Mouse (Mus musculus) embryonic facial prominence, embryonic 15.5 days (tissue): Measurements from ENCODE around the gene Brinp2. TPM values are rescaled to one million over a fixed set of nuclear protein-coding genes. Genes with fewer than 3 reads are reported as not detected.

Experiments used
- ATAC-seq: fragments of 200-750 bp; cut with Nextera tagmentation; 2 replicates; pipeline ENCODE4 v1.8.0; 2017; ENCODE audit warnings: low read depth, moderate TSS enrichment; ENCODE audit not compliant: insufficient number of reproducible peaks, low FRiP score, low TSS enrichment
- H3K27ac ChIP-seq: fragments of 300-500 bp; sonication (generic); replicated peaks from 2 replicates; pipeline ENCODE4 v1.5.1; 2015; ENCODE audit warnings: mild to moderate bottlenecking, inconsistent platforms
- H3K27me3 ChIP-seq: fragments of 300-500 bp; sonication (generic); 2 replicates; pipeline ENCODE4 v1.6.1; 2015; ENCODE audit warnings: inconsistent platforms
- H3K36me3 ChIP-seq: fragments of 300-500 bp; sonication (generic); 2 replicates; pipeline ENCODE4 v1.6.1; 2015; ENCODE audit warnings: mild to moderate bottlenecking, inconsistent platforms
- H3K4me1 ChIP-seq: fragments of 300-500 bp; sonication (generic); 2 replicates; pipeline ENCODE4 v1.6.1; 2015; ENCODE audit warnings: inconsistent platforms
- H3K4me2 ChIP-seq: fragments of 300-500 bp; sonication (generic); replicated peaks from 2 replicates; pipeline ENCODE4 v1.6.1; 2015; ENCODE audit warnings: mild to moderate bottlenecking, inconsistent platforms
- H3K4me3 ChIP-seq: fragments of 300-500 bp; sonication (generic); replicated peaks from 2 replicates; pipeline ENCODE4 v1.5.1; 2015; ENCODE audit warnings: mild to moderate bottlenecking, inconsistent platforms
- H3K9ac ChIP-seq: fragments of 300-500 bp; sonication (generic); 2 replicates; pipeline ENCODE4 v1.6.1; 2015; ENCODE audit warnings: inconsistent platforms
- H3K9me3 ChIP-seq: fragments of 300-500 bp; sonication (generic); replicated peaks from 2 replicates; pipeline ENCODE4 v1.6.1; 2016; ENCODE audit warnings: inconsistent platforms
- WGBS: fragments of 180-500 bp; shearing (Covaris S2); methylation state at CpG from one replicate; pipeline ENCODE4 v1.1.7; 2015; 5-methylcytosine and 5-hydroxymethylcytosine counted together
- polyA plus RNA-seq: library from polyadenylated mRNA; unstranded; fragments of >200 nt; fragmentation: Nextera tagmentation; extraction: Ambion mirVana; gene quantifications from 2 replicates; pipeline ENCODE4 v1.2.1, GENCODE M21; 2015

The Brinp2 gene
- polyA plus RNA-seq, 1 experiment from 2014 or later = 1.9 TPM

GRCm38 (mm10) chr1:158246476-158247153 is 109.5 kb downstream of the Brinp2 start:
- H3K36me3 ChIP-seq = no peaks in the 10 kb centered on the region
- H3K9ac ChIP-seq = no peak overlapping the region
- H3K4me2 ChIP-seq = no peak overlapping the region
- no peaks in the 10 kb centered on the region for H3K9me3 ChIP-seq
- no peak overlapping the region for H3K27ac ChIP-seq
- H3K4me3 ChIP-seq = no peak overlapping the region
- ATAC-seq = no peak
- H3K27me3 ChIP-seq = no peaks in the 10 kb centered on the region
- WGBS = 92% methylated on average over 14 of the region's 14 CpGs
- no peaks in the 10 kb centered on the region for H3K4me1 ChIP-seq

DNA sequence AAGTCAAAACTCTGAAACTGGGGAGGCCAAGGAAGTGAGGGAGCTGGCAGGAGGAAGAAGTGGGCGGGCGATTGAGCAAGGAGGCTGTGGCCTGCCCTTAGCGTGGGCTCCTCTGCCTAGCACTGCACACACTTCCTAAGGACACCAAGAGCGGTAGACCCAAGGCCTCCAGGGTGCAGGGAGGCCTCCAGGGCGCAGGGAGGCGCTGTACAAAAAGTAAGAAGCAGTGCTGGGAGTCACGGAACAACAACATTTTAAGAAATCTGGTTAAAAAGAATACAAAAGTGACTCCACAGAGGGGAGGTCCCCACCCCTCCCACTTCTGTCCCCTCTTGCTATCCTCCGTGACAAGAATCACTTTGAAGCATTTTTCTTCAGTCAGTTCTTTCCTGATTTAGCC is 110.6 kb downstream of the Brinp2 start:
- Histone ChIP-seq H3K4me1 (no peaks in the 10 kb centered on the region), H3K9ac (no peak overlapping the region), H3K4me3 (no peak overlapping the region), H3K9me3 (no peaks in the 10 kb centered on the region), H3K36me3 (no peaks in the 10 kb centered on the region), H3K27me3 (no peaks in the 10 kb centered on the region), H3K4me2 (no peak overlapping the region), H3K27ac (no peak overlapping the region)
- no peak for ATAC-seq
- 80% methylated on average over 8 of the region's 8 CpGs for WGBS

- no peaks in the 10 kb centered on the region for H3K9me3 ChIP-seq
- H3K36me3 ChIP-seq = no peaks in the 10 kb centered on the region
- no peak overlapping the region for H3K4me3 ChIP-seq
- H3K27me3 ChIP-seq = no peaks in the 10 kb centered on the region
- H3K27ac ChIP-seq = no peak overlapping the region
- no peaks in the 10 kb centered on the region for H3K4me1 ChIP-seq
- no peak for ATAC-seq
- no peak overlapping the region for H3K4me2 ChIP-seq
- 91% methylated on average over 3 of the region's 3 CpGs for WGBS
- H3K9ac ChIP-seq = no peak overlapping the region
These were observed 112.1 kb downstream of the Brinp2 start for GRCm38 (mm10) chr1:158244016-158244415.

- no peak for ATAC-seq
- 74% methylated on average over 2 of the region's 2 CpGs for WGBS
These were observed 114.1 kb downstream of the Brinp2 start for GRCm38 (mm10) chr1:158241848-158242556.

GRCm38 (mm10) chr1:158239841-158240240 is 116.3 kb downstream of the Brinp2 start:
- Histone ChIP-seq H3K4me3 (no peak overlapping the region), H3K9me3 (no peaks in the 10 kb centered on the region), H3K27me3 (no peaks in the 10 kb centered on the region), H3K27ac (no peak overlapping the region), H3K9ac (no peak overlapping the region), H3K4me1 (no peaks in the 10 kb centered on the region), H3K4me2 (no peak overlapping the region), H3K36me3 (no peaks in the 10 kb centered on the region)
- 83% methylated on average over 2 of the region's 2 CpGs for WGBS
- no peak for ATAC-seq

More at GRCm38 (mm10) chr1:158241848-158242556, 114.1 kb downstream of the Brinp2 start:
- H3K9me3 ChIP-seq = no peaks in the 10 kb centered on the region
- no peak overlapping the region for H3K4me2 ChIP-seq
- no peaks in the 10 kb centered on the region for H3K4me1 ChIP-seq
- no peaks in the 10 kb centered on the region for H3K27me3 ChIP-seq
- H3K36me3 ChIP-seq = no peaks in the 10 kb centered on the region
- no peak overlapping the region for H3K9ac ChIP-seq
- H3K27ac ChIP-seq = no peak overlapping the region
- H3K4me3 ChIP-seq = no peak overlapping the region

- no peaks in the 10 kb centered on the region for H3K4me1 ChIP-seq
- H3K27ac ChIP-seq = no peak overlapping the region
- no peak for ATAC-seq
- no peak overlapping the region for H3K9ac ChIP-seq
- no peak overlapping the region for H3K4me3 ChIP-seq
- H3K4me2 ChIP-seq = no peak overlapping the region
- H3K36me3 ChIP-seq = no peaks in the 10 kb centered on the region
- 51% methylated on average over 4 of the region's 4 CpGs for WGBS
- H3K9me3 ChIP-seq = no peaks in the 10 kb centered on the region
- H3K27me3 ChIP-seq = no peaks in the 10 kb centered on the region
These were observed 117.4 kb downstream of the Brinp2 start for GRCm38 (mm10) chr1:158238722-158239121.

GRCm38 (mm10) chr1:158228687-158229224 is 127.4 kb downstream of the Brinp2 start:
- no peaks in the 10 kb centered on the region for H3K36me3 ChIP-seq
- H3K4me2 ChIP-seq = no peak overlapping the region
- 88% methylated on average over 9 of the region's 9 CpGs for WGBS
- no peak overlapping the region for H3K4me3 ChIP-seq
- H3K9me3 ChIP-seq = no peaks in the 10 kb centered on the region
- no peak for ATAC-seq
- no peak overlapping the region for H3K9ac ChIP-seq
- H3K4me1 ChIP-seq = no peaks in the 10 kb centered on the region
- H3K27me3 ChIP-seq = no peaks in the 10 kb centered on the region
- H3K27ac ChIP-seq = no peak overlapping the region

- Histone ChIP-seq H3K4me1 (no peaks in the 10 kb centered on the region), H3K36me3 (no peaks in the 10 kb centered on the region), H3K4me2 (no peak overlapping the region), H3K9ac (no peak overlapping the region), H3K27ac (no peak overlapping the region), H3K9me3 (no peaks in the 10 kb centered on the region), H3K27me3 (no peaks in the 10 kb centered on the region), H3K4me3 (no peak overlapping the region)
- ATAC-seq = no peak
- 46% methylated on average over 2 of the region's 2 CpGs for WGBS
These were observed 128.9 kb downstream of the Brinp2 start for GRCm38 (mm10) chr1:158227239-158227638.

DNA sequence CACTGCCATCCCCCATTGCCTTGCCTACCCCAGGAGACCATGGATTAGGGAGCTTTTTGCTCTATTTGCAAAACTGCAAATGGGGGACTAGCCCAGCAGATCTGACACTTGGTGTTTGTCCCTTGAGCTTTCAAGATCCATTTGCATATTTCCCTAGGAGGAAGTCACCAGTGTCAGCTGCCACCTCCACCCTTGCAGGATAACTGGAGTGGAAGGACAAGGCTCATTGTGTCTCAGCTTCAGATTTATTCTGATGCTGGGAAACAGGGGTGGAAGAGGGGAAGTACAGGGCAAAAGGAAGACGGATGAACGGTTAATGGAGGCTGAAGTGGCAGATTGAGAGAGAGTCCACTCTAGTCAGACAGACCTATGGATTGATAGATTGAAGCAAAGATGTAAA is 129.4 kb downstream of the Brinp2 start:
- Histone ChIP-seq H3K9ac (no peak overlapping the region), H3K27me3 (no peaks in the 10 kb centered on the region), H3K27ac (no peak overlapping the region), H3K4me1 (no peaks in the 10 kb centered on the region), H3K36me3 (no peaks in the 10 kb centered on the region), H3K9me3 (no peaks in the 10 kb centered on the region), H3K4me3 (no peak overlapping the region), H3K4me2 (no peak overlapping the region)
- WGBS = 51% methylated on average over 2 of the region's 2 CpGs
- no peak for ATAC-seq

- no peak overlapping the region for H3K4me3 ChIP-seq
- no peaks in the 10 kb centered on the region for H3K9me3 ChIP-seq
- H3K9ac ChIP-seq = no peak overlapping the region
- H3K27ac ChIP-seq = no peak overlapping the region
- H3K36me3 ChIP-seq = no peaks in the 10 kb centered on the region
- ATAC-seq = no peak
- H3K4me1 ChIP-seq = no peaks in the 10 kb centered on the region
- WGBS = 30% methylated on average over 4 of the region's 4 CpGs
- no peaks in the 10 kb centered on the region for H3K27me3 ChIP-seq
- no peak overlapping the region for H3K4me2 ChIP-seq
These were observed 135.1 kb downstream of the Brinp2 start for GRCm38 (mm10) chr1:158221048-158221447.

- no peak for ATAC-seq
- no peaks in the 10 kb centered on the region for H3K27me3 ChIP-seq
- no peaks in the 10 kb centered on the region for H3K9me3 ChIP-seq
- H3K9ac ChIP-seq = no peak overlapping the region
- no peak overlapping the region for H3K4me2 ChIP-seq
- no peaks in the 10 kb centered on the region for H3K4me1 ChIP-seq
- H3K27ac ChIP-seq = no peak overlapping the region
- no peak overlapping the region for H3K4me3 ChIP-seq
- no peaks in the 10 kb centered on the region for H3K36me3 ChIP-seq
- 84% methylated on average over 4 of the region's 4 CpGs for WGBS
These were observed 136.0 kb downstream of the Brinp2 start for GRCm38 (mm10) chr1:158220148-158220547.
